Mouse (Mus musculus): ENCODE measurements around the gene Cfap221.

The Cfap221 gene

DNA sequence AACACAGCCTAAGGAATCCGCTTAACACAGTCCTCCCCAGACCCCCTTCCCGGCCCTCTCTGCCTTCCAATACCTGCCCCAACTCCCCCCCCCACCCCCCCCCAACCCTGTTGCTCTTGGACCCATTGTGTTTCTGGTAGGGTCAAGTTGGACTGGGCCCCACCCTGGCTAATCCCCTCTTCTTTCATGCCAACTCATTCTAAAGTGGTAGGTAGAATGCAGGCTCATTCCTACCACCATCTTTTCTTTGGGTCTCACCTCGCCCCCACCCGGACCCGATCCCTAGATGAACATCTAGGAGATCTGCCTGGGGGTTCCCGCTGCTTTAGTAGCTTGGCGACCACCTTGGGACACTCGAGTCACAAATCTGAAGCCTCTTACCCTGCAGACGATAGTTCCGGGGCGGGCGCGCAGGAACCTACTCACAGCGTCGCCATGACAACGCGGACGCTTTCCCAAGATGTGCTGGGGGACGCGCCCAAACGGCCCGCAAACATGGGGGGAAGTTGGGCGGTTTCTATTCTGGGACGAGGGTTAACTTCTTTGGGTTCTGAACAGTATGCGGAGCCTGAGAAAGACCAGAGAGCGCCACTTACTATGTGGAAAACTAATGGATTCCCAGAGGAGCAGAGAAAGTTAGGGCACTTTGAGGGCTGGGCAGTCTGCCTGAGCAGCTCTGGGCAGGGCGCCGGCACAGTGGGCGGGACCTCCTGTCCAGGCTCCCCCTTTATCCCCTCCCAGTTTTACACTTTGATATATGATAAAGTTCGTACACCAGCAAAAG, at the start of gene Cfap221:
TSS of gene Cfap221 (minus strand) at position 437 of the 784 bp plus-strand sequence.
- DNase-seq (ENCODE audit: low spot score): peak; percentile 83

DNA sequence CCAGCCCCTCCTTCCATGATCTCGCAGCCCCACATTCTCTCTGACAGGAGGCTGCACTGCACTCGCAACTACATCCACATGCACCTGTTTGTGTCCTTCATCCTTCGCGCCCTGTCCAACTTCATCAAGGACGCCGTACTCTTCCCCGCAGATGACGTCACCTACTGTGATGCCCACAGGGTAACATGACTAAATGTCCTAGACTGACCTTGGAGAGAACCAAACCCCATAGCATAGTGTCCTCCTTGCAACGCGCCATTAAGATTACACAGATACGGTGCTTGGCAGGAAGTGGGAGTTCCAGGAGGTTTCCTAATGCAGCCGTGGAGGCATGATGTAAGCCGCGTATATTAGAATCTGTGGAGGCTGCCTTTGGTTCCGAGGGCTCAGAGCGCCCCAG, 47.5 kb upstream of the Cfap221 start:
- DNase-seq (ENCODE audit: low spot score): no peak

GRCm38 (mm10) chr1:120042421-120042820, 45.4 kb upstream of the Cfap221 start:
- no peak for DNase-seq (ENCODE audit: low spot score)

DNA sequence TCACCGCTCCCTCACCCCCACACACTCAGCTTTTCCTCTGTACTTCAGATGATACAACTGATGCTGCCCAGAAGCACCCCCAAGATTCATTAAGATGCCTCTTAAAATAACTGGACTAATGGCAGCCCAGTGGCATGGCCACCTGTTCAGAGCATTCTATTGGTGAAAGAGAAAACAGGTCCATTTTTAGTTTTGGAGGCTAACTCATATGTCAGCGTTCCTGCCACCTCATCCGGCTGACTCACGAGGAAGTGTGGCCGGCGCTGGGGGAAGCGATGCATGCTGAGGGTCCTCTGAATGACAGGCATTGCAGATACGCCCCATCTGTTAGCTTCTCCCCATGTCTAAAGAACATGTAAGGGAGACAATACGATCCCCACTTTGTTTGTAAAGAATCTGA, 41.6 kb upstream of the Cfap221 start:
- no peak for DNase-seq (ENCODE audit: low spot score)

DNA sequence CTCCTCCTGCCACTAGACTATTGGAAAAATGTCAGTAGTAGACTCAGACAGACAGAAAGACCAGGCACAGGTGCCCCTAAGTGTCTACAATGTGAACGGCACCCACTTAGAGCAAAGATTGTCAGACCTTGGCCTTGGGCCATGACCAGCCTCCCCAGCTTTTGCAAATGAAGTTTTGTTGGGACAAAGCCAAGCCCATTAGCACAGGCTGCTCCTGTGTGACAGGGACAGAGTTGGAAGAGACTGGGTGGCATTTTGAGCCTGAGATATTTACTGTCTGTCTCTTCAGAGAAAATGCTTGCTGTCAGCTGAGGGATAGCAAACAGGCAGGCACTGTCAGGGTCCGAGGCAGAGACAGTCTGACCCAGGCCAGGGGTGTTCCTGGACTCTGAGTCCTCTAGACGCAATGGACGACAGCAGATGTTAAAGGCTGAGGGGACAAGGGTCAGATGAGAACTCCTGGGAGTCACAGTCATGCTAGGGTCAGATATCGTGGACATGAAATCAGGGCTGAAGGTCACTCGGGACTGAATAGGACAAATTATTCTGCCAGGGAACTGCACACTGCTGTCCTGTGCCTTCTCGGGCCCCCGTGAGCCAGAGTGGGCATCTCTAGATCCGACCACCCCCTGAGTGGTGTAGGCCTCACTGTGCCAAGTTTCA, 40.1 kb upstream of the Cfap221 start:
- no peak for DNase-seq (ENCODE audit: low spot score)

- no peak for DNase-seq (ENCODE audit: low spot score)
These were observed 38.5 kb upstream of the Cfap221 start for GRCm38 (mm10) chr1:120035456-120036034.

- DNase-seq (ENCODE audit: low spot score): no peak
These were observed 37.8 kb upstream of the Cfap221 start for GRCm38 (mm10) chr1:120034793-120035192.

GRCm38 (mm10) chr1:120033469-120033854, 36.4 kb upstream of the Cfap221 start:
- DNase-seq (ENCODE audit: low spot score): no peak

DNA sequence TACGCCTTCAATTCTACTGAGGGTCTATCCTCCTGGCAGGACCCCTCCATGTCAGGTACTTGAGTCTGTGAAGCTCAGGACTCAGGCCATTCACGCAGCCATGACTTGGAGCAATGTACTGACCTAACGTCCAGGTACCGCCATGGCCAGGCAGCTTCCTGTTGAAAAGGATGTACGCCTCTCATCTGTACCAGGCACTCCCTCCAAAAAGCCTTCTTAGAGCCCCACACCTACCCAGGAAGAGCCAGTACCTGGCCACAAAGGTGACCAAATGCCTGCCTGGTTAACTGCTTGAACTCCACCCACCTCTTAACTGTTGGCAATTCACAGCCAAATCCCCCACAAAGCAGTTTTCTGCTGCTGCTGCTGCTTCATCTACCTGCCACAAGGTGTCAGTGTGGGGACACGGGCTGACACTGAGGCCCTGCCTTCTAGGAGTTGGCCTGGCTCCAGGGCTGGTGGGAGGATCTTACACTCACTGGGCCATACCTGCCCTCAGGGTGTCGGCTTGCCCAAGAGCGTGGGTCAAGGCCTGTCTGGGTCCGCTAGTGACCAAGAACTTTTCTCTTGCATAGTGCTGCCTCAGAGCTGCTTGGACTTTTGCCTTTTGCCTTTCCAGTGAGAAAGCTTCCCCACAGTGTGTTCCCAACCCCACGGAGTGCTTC, 35.9 kb upstream of the Cfap221 start:
- peak; percentile 82 for DNase-seq (ENCODE audit: low spot score)

GRCm38 (mm10) chr1:120030474-120030873, 33.4 kb upstream of the Cfap221 start:
- DNase-seq (ENCODE audit: low spot score): no peak

- DNase-seq (ENCODE audit: low spot score): no peak
These were observed 30.7 kb upstream of the Cfap221 start for GRCm38 (mm10) chr1:120027693-120028092.

DNA sequence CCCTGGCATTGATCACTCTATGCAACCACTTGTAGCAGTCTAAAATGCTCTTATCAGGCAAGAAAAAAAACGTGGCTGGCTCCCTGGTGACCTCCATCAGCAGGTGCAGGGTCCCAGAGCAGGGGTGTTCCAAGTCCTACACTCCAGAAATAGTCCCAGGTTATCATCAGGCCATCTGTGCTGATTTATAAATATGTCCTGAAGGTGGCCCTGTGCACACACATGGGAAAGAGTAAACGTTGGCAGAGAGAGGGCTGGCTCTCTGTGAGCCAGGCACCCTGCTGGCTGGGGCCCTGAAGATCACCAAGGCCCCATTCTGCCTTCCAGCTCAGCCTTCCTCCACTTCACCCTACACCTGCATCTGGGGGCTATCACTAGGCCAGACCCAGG, 28.0 kb upstream of the Cfap221 start:
- DNase-seq (ENCODE audit: low spot score): no peak

GRCm38 (mm10) chr1:120024331-120025049, 27.5 kb upstream of the Cfap221 start:
- DNase-seq (ENCODE audit: low spot score): no peak

GRCm38 (mm10) chr1:120021951-120022350, 24.9 kb upstream of the Cfap221 start:
- DNase-seq (ENCODE audit: low spot score): no peak

DNA sequence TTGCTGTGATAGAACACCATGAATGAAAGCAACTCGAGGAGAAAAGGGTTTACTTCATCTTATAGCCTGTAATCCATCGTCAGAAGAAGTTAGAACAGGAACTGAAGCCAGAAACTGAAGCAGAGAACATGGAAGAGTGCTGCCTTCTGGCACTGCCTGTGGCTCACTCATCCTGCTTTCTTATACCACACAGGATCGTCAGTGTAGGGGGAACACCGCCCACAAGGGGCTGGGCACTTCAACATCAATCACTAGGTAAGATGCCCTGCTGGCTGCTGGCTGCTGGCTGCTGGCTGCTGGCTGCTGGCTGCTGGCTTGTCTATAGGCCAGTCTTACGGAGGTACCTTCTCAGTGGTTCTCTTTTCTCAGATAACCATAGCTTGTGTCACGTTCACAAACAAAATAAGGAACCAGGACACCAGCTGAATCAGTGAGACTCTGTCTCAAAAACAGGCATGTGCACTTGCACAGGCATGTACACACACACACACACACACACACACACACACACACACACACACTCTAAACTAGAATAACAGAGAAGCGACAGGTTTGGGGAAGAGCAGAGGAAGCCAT, 23.4 kb upstream of the Cfap221 start:
- no peak for DNase-seq (ENCODE audit: low spot score)

DNA sequence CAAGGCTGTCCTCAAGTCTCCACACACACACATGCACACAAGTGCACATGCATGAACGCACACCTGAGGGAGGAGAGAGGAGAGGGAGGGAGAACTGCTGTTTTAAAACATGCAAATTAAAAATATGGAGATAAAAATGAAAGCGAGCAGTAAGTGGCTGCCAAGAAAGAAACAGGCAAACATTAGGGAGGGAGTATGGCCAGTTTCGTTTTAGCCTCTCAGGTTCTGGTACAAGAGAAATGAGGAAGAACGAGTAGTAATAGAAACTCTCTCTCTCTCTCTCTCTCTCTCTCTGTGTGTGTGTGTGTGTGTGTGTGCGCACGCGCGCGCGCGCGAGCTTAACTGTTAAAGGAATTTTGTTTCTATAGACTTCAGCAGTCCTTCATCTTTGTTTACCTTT, 22.4 kb upstream of the Cfap221 start:
- no peak for DNase-seq (ENCODE audit: low spot score)

DNA sequence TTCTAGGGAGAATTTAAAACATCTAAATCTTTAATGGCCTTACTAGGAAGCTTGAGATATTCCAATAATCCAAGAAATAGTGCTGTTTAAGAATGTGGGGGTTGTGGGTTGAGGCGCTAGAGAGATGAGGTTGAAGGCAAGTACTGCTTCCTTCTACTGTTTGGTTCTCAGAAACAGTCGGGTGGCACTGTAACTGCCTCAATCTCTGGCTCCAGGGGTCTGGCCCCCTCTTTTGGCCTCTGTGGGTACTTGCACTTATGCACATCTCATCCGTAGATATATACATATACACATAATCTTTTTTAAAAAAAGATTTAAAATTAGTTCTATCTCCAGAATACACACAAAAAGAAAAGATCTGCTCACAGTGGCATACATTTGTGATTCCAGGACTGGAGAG, 21.9 kb upstream of the Cfap221 start:
- DNase-seq (ENCODE audit: low spot score): no peak

DNA sequence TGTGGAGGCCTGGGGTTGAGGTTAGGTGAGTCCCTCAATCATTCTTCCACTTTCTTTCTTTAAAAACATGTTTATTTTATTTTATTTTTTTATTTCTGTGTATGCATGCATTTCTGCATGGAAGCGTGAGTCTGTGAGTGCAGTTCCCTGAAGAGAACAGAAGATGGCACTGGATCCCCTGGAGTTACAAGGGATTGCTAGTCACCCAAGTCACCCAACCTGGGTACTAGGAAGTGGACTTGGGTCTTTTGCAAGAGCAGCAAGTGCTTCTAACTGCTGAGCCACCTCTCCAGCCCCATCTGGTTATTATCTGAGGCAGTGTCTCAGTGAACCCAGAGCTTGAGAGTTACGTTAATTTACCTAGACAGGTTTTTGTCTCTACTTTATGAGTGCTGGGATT, 19.2 kb upstream of the Cfap221 start:
- DNase-seq (ENCODE audit: low spot score): no peak

DNA sequence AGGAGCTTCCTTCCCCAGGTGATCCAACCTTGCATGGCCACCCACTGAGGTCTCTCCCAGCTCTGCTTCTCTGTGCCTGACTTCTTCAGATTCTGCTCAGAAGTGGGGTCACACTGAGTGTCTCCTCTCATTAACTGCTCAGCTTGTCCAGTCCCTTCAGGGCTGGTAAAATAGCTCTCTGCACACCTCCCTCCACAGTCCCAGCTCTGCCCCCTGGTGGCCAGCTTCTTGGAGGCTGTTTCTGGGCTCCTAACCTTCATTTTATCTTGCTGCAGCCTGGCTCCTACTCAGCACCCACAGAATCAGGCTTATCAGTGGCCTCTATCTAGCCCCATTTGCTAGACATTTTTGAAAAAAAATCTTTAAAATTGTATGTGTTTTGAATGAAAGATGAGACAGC, 16.1 kb upstream of the Cfap221 start:
- peak; percentile 79 for DNase-seq (ENCODE audit: low spot score)

DNA sequence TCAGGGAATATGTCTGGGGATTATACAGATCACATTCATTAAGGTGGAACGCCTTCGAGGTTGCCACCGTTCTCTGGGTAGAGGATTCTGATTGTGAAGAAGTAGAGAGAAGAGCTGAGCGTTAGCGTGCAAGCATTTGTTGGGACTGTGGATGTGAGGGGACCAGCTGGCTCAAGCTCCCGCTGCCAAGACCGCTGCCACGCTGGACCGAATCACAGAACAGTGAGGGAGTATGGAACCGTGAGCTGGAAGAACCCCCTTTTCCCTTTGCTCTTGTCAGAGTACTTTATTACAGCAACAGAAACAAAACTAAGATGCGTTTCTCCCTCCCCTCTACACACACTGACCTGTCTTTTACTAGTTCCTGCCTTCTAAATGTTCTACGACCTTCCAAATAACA, 15.6 kb upstream of the Cfap221 start:
- DNase-seq (ENCODE audit: low spot score): no peak

- DNase-seq (ENCODE audit: low spot score): no peak
These were observed 11.0 kb upstream of the Cfap221 start for GRCm38 (mm10) chr1:120007851-120008588.

All from retina, embryonic 14.5 days (tissue).